Mouse (Mus musculus) midbrain, embryonic 15.5 days (tissue): Measurements from ENCODE around the gene Plekhg1. TPM values are rescaled to one million over a fixed set of nuclear protein-coding genes. Genes with fewer than 3 reads are reported as not detected.

Experiments used
- ATAC-seq: fragments of 200-750 bp; cut with Nextera tagmentation; replicated peaks from 2 replicates; pipeline ENCODE4 v1.8.0; 2017; ENCODE audit warnings: moderate TSS enrichment
- H3K27ac ChIP-seq: fragments of 300-500 bp; sonication (generic); 2 replicates; pipeline ENCODE4 v1.5.1; 2015; ENCODE audit warnings: mild to moderate bottlenecking, inconsistent platforms
- H3K27me3 ChIP-seq: fragments of 300-500 bp; sonication (generic); replicated peaks from 2 replicates; pipeline ENCODE4 v1.6.1; 2015; ENCODE audit warnings: inconsistent platforms
- H3K36me3 ChIP-seq: fragments of 300-500 bp; sonication (generic); replicated peaks from 2 replicates; pipeline ENCODE4 v1.6.1; 2015; ENCODE audit warnings: inconsistent platforms
- H3K4me1 ChIP-seq: fragments of 300-500 bp; sonication (generic); 2 replicates; pipeline ENCODE4 v1.6.1; 2015; ENCODE audit warnings: inconsistent platforms
- H3K4me2 ChIP-seq: fragments of 300-500 bp; sonication (generic); 2 replicates; pipeline ENCODE4 v1.6.1; 2015; ENCODE audit warnings: inconsistent platforms, mild to moderate bottlenecking, moderate library complexity
- H3K4me3 ChIP-seq: fragments of 300-500 bp; sonication (generic); 2 replicates; pipeline ENCODE4 v1.5.1; 2015; ENCODE audit warnings: mild to moderate bottlenecking, inconsistent platforms
- H3K9ac ChIP-seq: fragments of 300-500 bp; sonication (generic); 2 replicates; pipeline ENCODE4 v1.6.1; 2015; ENCODE audit warnings: mild to moderate bottlenecking, inconsistent platforms
- H3K9me3 ChIP-seq: fragments of 300-500 bp; sonication (generic); 2 replicates; pipeline ENCODE4 v1.6.1; 2016; ENCODE audit warnings: inconsistent platforms
- WGBS: fragments of 180-500 bp; shearing (Covaris S2); methylation state at CpG from one replicate; pipeline ENCODE4 v1.1.7; 2015; ENCODE audit warnings: mixed read lengths; 5-methylcytosine and 5-hydroxymethylcytosine counted together
- polyA plus RNA-seq: library from polyadenylated mRNA; unstranded; fragments of >200 nt; fragmentation: Nextera tagmentation; extraction: Ambion mirVana; gene quantifications from 2 replicates; pipeline ENCODE4 v1.2.1, GENCODE M21; 2015

Gene Plekhg1
- polyA plus RNA-seq, 1 experiment from 2014 or later = 8.0 TPM

GRCm38 (mm10) chr10:3746794-3747518 is 6.8 kb downstream of the Plekhg1 start:
- 55% methylated on average over 3 of the region's 3 CpGs for WGBS
- no peaks in the 10 kb centered on the region for H3K9me3 ChIP-seq
- H3K4me2 ChIP-seq = no peak overlapping the region
- no peaks in the 10 kb centered on the region for H3K36me3 ChIP-seq
- H3K4me3 ChIP-seq = no peak overlapping the region
- peaks cover under 1% of the 10 kb centered on the region; the same call in 1 of the 2 replicates for H3K4me1 ChIP-seq
- H3K27ac ChIP-seq = no peak overlapping the region
- H3K9ac ChIP-seq = no peak overlapping the region
- ATAC-seq = no peak
- H3K27me3 ChIP-seq = no peaks in the 10 kb centered on the region

GRCm38 (mm10) chr10:3749580-3749979 is 9.4 kb downstream of the Plekhg1 start:
- Histone ChIP-seq H3K4me2 (no peak overlapping the region), H3K27ac (no peak overlapping the region), H3K9ac (no peak overlapping the region), H3K9me3 (no peaks in the 10 kb centered on the region), H3K27me3 (no peaks in the 10 kb centered on the region), H3K4me1 (no peaks in the 10 kb centered on the region), H3K36me3 (no peaks in the 10 kb centered on the region), H3K4me3 (no peak overlapping the region)
- WGBS = 94% methylated on average over 1 of the region's 1 CpGs
- no peak for ATAC-seq

- no peak overlapping the region for H3K4me2 ChIP-seq
- H3K9me3 ChIP-seq = no peaks in the 10 kb centered on the region
- no peak overlapping the region for H3K9ac ChIP-seq
- H3K4me3 ChIP-seq = no peak overlapping the region
- WGBS = 67% methylated on average over 5 of the region's 5 CpGs
- no peak for ATAC-seq
- H3K27ac ChIP-seq = no peak overlapping the region
- no peaks in the 10 kb centered on the region for H3K36me3 ChIP-seq
- no peaks in the 10 kb centered on the region for H3K4me1 ChIP-seq
- no peaks in the 10 kb centered on the region for H3K27me3 ChIP-seq
Measured at GRCm38 (mm10) chr10:3761992-3762391, 21.8 kb downstream of the Plekhg1 start.

- ATAC-seq = no peak
- Histone ChIP-seq H3K27ac (no peak overlapping the region), H3K9ac (no peak overlapping the region), H3K4me2 (no peak overlapping the region), H3K4me1 (no peaks in the 10 kb centered on the region), H3K4me3 (no peak overlapping the region), H3K9me3 (no peaks in the 10 kb centered on the region), H3K36me3 (no peaks in the 10 kb centered on the region), H3K27me3 (no peaks in the 10 kb centered on the region)
- WGBS = 76% methylated on average over 3 of the region's 3 CpGs
Measured at GRCm38 (mm10) chr10:3763199-3763598, 23.0 kb downstream of the Plekhg1 start.

GRCm38 (mm10) chr10:3769131-3769530 is 29.0 kb downstream of the Plekhg1 start:
- Histone ChIP-seq H3K27ac (no peak overlapping the region), H3K4me3 (no peak overlapping the region), H3K4me1 (no peaks in the 10 kb centered on the region), H3K9ac (no peak overlapping the region), H3K36me3 (no peaks in the 10 kb centered on the region), H3K9me3 (no peaks in the 10 kb centered on the region), H3K4me2 (no peak overlapping the region), H3K27me3 (no peaks in the 10 kb centered on the region)
- WGBS = 81% methylated on average over 5 of the region's 5 CpGs
- ATAC-seq = no peak

- no peak overlapping the region for H3K4me2 ChIP-seq
- H3K27me3 ChIP-seq = no peaks in the 10 kb centered on the region
- ATAC-seq = no peak
- no peaks in the 10 kb centered on the region for H3K4me1 ChIP-seq
- H3K27ac ChIP-seq = no peak overlapping the region
- H3K36me3 ChIP-seq = no peaks in the 10 kb centered on the region
- WGBS = 83% methylated on average over 2 of the region's 2 CpGs
- no peak overlapping the region for H3K4me3 ChIP-seq
- H3K9ac ChIP-seq = no peak overlapping the region
- H3K9me3 ChIP-seq = no peaks in the 10 kb centered on the region
Measured at GRCm38 (mm10) chr10:3774330-3774729, 34.2 kb downstream of the Plekhg1 start.

- Histone ChIP-seq H3K27ac (no peak overlapping the region), H3K4me1 (no peaks in the 10 kb centered on the region), H3K27me3 (no peaks in the 10 kb centered on the region), H3K9ac (no peak overlapping the region), H3K4me2 (no peak overlapping the region), H3K9me3 (no peaks in the 10 kb centered on the region), H3K4me3 (no peak overlapping the region), H3K36me3 (no peaks in the 10 kb centered on the region)
- ATAC-seq = no peak
- WGBS = 89% methylated on average over 2 of the region's 2 CpGs
Measured at GRCm38 (mm10) chr10:3776761-3777160, 36.6 kb downstream of the Plekhg1 start.

- no peaks in the 10 kb centered on the region for H3K4me1 ChIP-seq
- no peaks in the 10 kb centered on the region for H3K36me3 ChIP-seq
- no peak overlapping the region for H3K9ac ChIP-seq
- 92% methylated on average over 4 of the region's 4 CpGs for WGBS
- H3K27me3 ChIP-seq = no peaks in the 10 kb centered on the region
- H3K27ac ChIP-seq = no peak overlapping the region
- no peak overlapping the region for H3K4me3 ChIP-seq
- H3K4me2 ChIP-seq = no peak overlapping the region
- no peaks in the 10 kb centered on the region for H3K9me3 ChIP-seq
- no peak for ATAC-seq
Measured at GRCm38 (mm10) chr10:3785362-3785761, 45.2 kb downstream of the Plekhg1 start.

GRCm38 (mm10) chr10:3786531-3786930 is 46.4 kb downstream of the Plekhg1 start:
- Histone ChIP-seq H3K27me3 (no peaks in the 10 kb centered on the region), H3K4me3 (no peak overlapping the region), H3K36me3 (no peaks in the 10 kb centered on the region), H3K9ac (no peak overlapping the region), H3K9me3 (no peaks in the 10 kb centered on the region), H3K4me1 (no peaks in the 10 kb centered on the region), H3K4me2 (no peak overlapping the region), H3K27ac (no peak overlapping the region)
- ATAC-seq = no peak
- WGBS = 86% methylated on average over 4 of the region's 4 CpGs

GRCm38 (mm10) chr10:3787006-3787405 is 46.8 kb downstream of the Plekhg1 start:
- Histone ChIP-seq H3K4me1 (no peaks in the 10 kb centered on the region), H3K36me3 (no peaks in the 10 kb centered on the region), H3K9ac (no peak overlapping the region), H3K9me3 (no peaks in the 10 kb centered on the region), H3K27ac (no peak overlapping the region), H3K4me2 (no peak overlapping the region), H3K4me3 (no peak overlapping the region), H3K27me3 (no peaks in the 10 kb centered on the region)
- WGBS = 76% methylated on average over 5 of the region's 5 CpGs
- ATAC-seq = no peak

- H3K4me3 ChIP-seq = no peak overlapping the region
- H3K4me1 ChIP-seq = no peaks in the 10 kb centered on the region
- no peak overlapping the region for H3K9ac ChIP-seq
- ATAC-seq = no peak
- 75% methylated on average over 3 of the region's 3 CpGs for WGBS
- H3K9me3 ChIP-seq = no peaks in the 10 kb centered on the region
- H3K27ac ChIP-seq = no peak overlapping the region
- no peaks in the 10 kb centered on the region for H3K27me3 ChIP-seq
- no peak overlapping the region for H3K4me2 ChIP-seq
- H3K36me3 ChIP-seq = no peaks in the 10 kb centered on the region
Measured at GRCm38 (mm10) chr10:3793825-3794224, 53.7 kb downstream of the Plekhg1 start.

GRCm38 (mm10) chr10:3799455-3799854 is 59.3 kb downstream of the Plekhg1 start:
- no peak overlapping the region for H3K9ac ChIP-seq
- no peak overlapping the region for H3K4me3 ChIP-seq
- no peaks in the 10 kb centered on the region for H3K27me3 ChIP-seq
- no peak overlapping the region for H3K4me2 ChIP-seq
- H3K36me3 ChIP-seq = no peaks in the 10 kb centered on the region
- no peaks in the 10 kb centered on the region for H3K4me1 ChIP-seq
- no peak overlapping the region for H3K27ac ChIP-seq
- no peaks in the 10 kb centered on the region for H3K9me3 ChIP-seq
- ATAC-seq = no peak

GRCm38 (mm10) chr10:3801254-3801653 is 61.1 kb downstream of the Plekhg1 start:
- no peak overlapping the region for H3K9ac ChIP-seq
- 84% methylated on average over 6 of the region's 6 CpGs for WGBS
- H3K27me3 ChIP-seq = no peaks in the 10 kb centered on the region
- ATAC-seq = no peak
- no peaks in the 10 kb centered on the region for H3K9me3 ChIP-seq
- no peak overlapping the region for H3K27ac ChIP-seq
- H3K4me1 ChIP-seq = no peaks in the 10 kb centered on the region
- H3K36me3 ChIP-seq = no peaks in the 10 kb centered on the region
- H3K4me3 ChIP-seq = no peak overlapping the region
- H3K4me2 ChIP-seq = no peak overlapping the region
